Mouse (Mus musculus) hindbrain, embryonic 11.5 days (tissue): Measurements from ENCODE around the gene Tatdn3. TPM values are rescaled to one million over a fixed set of nuclear protein-coding genes. Genes with fewer than 3 reads are reported as not detected.

Experiments
- ATAC-seq: fragments of 200-750 bp; cut with Nextera tagmentation; 2 replicates; pipeline ENCODE4 v1.8.0; 2017; ENCODE audit warnings: mild to moderate bottlenecking, moderate TSS enrichment, moderate library complexity; ENCODE audit not compliant: low FRiP score
- DNase-seq: peaks from one replicate; pipeline ENCODE4 v3.0.0-alpha.2; 2015; ENCODE audit warnings: low spot score
- H3K27ac ChIP-seq: fragments of 300-500 bp; sonication (generic); 2 replicates; pipeline ENCODE4 v1.5.1; 2014; ENCODE audit warnings: mild to moderate bottlenecking, low read depth, low read length
- H3K27me3 ChIP-seq: fragments of 300-500 bp; sonication (generic); 2 replicates; pipeline ENCODE4 v1.6.1; 2014; ENCODE audit warnings: mild to moderate bottlenecking, low read length, moderate library complexity, mixed read lengths; ENCODE audit not compliant: control insufficient read depth, insufficient read depth
- H3K36me3 ChIP-seq: fragments of 300-500 bp; sonication (generic); 2 replicates; pipeline ENCODE4 v1.6.1; 2014; ENCODE audit warnings: mild to moderate bottlenecking, low read length, moderate library complexity, mixed read lengths; ENCODE audit not compliant: control insufficient read depth, insufficient read depth
- H3K4me1 ChIP-seq: fragments of 300-500 bp; sonication (generic); replicated peaks from 2 replicates; pipeline ENCODE4 v1.6.1; 2014; ENCODE audit warnings: low read length, mixed read lengths; ENCODE audit not compliant: control insufficient read depth, insufficient read depth
- H3K4me2 ChIP-seq: fragments of 300-500 bp; sonication (generic); replicated peaks from 2 replicates; pipeline ENCODE4 v1.6.1; 2014; ENCODE audit warnings: mild to moderate bottlenecking, low read depth, low read length
- H3K4me3 ChIP-seq: fragments of 300-500 bp; sonication (generic); 2 replicates; pipeline ENCODE4 v1.5.1; 2014; ENCODE audit warnings: low read depth, low read length
- H3K9ac ChIP-seq: fragments of 300-500 bp; sonication (generic); 2 replicates; pipeline ENCODE4 v1.6.1; 2014; ENCODE audit warnings: low read depth, low read length
- H3K9me3 ChIP-seq: fragments of 300-500 bp; sonication (generic); 2 replicates; pipeline ENCODE4 v1.6.1; 2016; ENCODE audit warnings: low read length; ENCODE audit not compliant: control insufficient read depth
- WGBS: fragments of 180-500 bp; shearing (Covaris S2); extraction: QIAGEN DNeasy Blood & Tissue Kit; methylation state at CpG from one replicate; pipeline ENCODE4 v1.1.7; 2014; 5-methylcytosine and 5-hydroxymethylcytosine counted together
- polyA plus RNA-seq: library from polyadenylated mRNA; unstranded; fragments of >200 nt; fragmentation: Nextera tagmentation; extraction: Ambion mirVana; gene quantifications from 2 replicates; pipeline ENCODE4 v1.2.1, GENCODE M21; 2014

The Tatdn3 gene
- polyA plus RNA-seq, 1 experiment from 2014 or later, result 12.7 TPM

DNA sequence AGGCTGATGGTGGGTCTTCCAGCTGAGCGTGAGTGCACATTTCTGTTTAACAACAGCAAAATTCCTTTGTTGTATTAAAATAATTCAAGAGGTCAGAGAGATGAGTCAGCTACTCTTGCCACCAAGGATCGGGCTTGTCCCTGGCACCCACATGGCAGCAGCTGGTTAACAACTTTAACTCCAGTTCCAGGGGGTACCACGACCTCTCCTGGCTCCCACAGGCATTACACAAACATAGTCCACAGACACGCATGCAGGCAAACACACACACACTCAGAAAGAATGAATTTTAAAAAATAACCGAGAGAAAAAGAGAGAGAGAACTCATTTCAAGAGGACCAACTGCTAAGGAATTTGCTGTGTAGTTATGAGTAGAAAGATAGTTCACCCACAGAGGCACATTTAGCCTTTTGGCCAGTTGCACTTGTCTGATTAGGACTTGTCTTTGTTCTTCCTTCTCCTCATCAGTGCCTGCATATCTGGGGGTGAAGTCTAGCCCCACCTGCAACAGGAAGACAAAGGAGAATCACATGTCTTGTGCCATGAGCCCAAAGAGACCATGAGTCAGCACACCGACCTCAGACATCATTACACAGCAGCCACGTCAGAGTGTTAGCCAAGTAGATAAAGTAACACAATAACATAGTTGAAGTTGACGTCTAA, 7.7 kb downstream of the Tatdn3 start:
- no peak for ATAC-seq
- WGBS, result 79% methylated on average over 8 of the region's 8 CpGs
- Histone ChIP-seq H3K9ac (no peak overlapping the region), H3K27ac (no peak overlapping the region), H3K36me3 (no peaks in the 10 kb centered on the region), H3K4me1 (no peaks in the 10 kb centered on the region), H3K27me3 (no peaks in the 10 kb centered on the region), H3K4me2 (no peak overlapping the region), H3K9me3 (no peaks in the 10 kb centered on the region), H3K4me3 (no peak overlapping the region)
- no peak for DNase-seq

DNA sequence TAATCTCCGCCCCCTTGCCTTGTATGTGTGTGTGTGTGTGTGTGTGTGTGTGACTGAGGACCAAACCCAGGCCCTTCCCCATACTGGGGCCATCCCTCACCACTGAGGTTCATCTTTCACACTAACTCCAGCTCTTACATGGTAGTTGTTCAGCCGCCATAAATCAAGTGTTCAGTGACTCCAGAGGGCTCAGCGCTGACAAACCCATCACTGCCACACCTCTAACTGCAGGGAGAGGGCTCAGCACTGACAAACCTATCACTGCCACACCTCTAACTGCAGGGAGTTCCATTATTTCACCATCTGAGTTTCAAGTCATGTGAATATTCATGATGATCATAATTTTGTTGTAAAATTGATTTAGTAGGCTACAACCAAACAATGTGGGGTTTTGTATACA, 9.2 kb downstream of the Tatdn3 start:
- Histone ChIP-seq H3K36me3 (no peaks in the 10 kb centered on the region), H3K9ac (no peak overlapping the region), H3K9me3 (no peaks in the 10 kb centered on the region), H3K4me1 (no peaks in the 10 kb centered on the region), H3K27ac (no peak overlapping the region), H3K27me3 (no peaks in the 10 kb centered on the region), H3K4me3 (no peak overlapping the region), H3K4me2 (no peak overlapping the region)
- WGBS, result 84% methylated on average over 3 of the region's 3 CpGs
- ATAC-seq (no peak), DNase-seq (no peak)

DNA sequence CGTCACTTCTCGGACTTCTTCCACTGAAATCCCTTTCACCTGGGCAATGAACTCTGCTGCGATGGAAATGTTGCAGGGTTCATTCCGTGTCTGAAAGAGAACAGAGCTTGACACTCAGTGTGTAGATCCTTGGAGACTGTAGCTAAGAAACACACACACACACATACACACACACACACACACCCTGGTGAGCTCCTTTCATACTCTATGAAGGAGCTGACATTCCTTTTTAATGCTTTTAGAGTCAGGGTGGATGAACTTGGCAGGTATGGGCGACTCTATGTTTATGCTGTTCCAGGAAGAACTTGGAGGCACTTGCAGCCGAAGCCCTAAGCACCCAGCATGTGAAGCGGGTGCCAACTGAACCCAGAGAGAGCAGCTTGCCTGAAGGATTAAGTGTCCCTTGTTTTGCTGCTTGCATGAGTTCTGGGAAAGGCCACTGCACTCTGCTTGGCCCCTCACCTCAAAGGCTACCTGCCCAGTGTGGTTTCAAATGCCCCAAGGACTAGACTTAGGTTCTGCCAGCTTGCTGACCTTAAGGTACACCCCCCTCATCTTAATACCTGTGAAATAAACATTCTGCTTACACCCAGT, 16.4 kb downstream of the Tatdn3 start:
- Histone ChIP-seq H3K9ac (no peak overlapping the region), H3K27ac (no peak overlapping the region), H3K4me3 (no peak overlapping the region), H3K4me1 (no peaks in the 10 kb centered on the region), H3K4me2 (no peak overlapping the region), H3K9me3 (no peaks in the 10 kb centered on the region), H3K36me3 (no peaks in the 10 kb centered on the region), H3K27me3 (no peaks in the 10 kb centered on the region)
- 70% methylated on average over 7 of the region's 7 CpGs for whole genome bisulfite sequencing
- DNase-seq, result no peak
- ATAC-seq, result no peak

DNA sequence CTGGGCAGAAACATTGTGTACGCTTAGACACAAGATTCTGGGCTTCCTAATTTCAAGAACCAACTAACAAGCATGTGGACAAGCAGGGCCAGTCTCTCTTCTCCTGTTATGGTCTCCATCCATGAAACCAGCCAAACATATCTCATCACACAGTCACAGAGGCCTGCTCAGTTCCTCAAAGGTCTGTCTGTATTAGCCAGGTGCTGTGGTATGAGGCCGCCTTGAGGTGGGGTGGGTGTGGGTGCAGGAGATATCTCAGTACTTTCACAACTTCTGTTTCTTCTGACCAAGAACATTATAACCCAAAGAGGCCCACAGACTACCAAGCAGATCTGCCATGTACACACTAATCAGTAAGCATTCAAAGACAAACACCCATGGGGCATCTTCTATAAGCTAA, 17.5 kb downstream of the Tatdn3 start:
- 84% methylated on average over 2 of the region's 2 CpGs for WGBS
- Histone ChIP-seq H3K9me3 (no peaks in the 10 kb centered on the region), H3K4me1 (no peaks in the 10 kb centered on the region), H3K27me3 (no peaks in the 10 kb centered on the region), H3K4me3 (no peak overlapping the region), H3K36me3 (no peaks in the 10 kb centered on the region), H3K4me2 (no peak overlapping the region), H3K9ac (no peak overlapping the region), H3K27ac (no peak overlapping the region)
- DNase-seq (no peak), ATAC-seq (no peak)

DNA sequence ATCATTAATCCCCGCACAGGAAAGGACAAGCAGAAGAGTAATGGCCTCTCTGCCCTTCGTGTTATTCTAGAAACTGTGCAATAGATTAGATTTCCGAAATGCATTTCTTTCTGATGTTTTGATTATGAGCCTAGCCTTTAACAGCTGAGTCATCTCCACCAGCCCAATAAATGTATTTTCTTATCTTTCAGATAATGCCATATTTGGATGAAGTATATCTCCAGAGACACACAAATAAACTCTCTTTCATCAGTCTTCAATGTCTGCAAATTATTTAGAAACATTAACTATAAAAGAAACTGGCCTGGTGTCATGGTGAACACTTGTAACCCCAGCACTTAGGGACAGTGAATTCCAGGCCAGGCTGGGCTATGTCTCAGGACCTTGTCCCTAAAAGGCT, 20.0 kb downstream of the Tatdn3 start:
- ATAC-seq (no peak), DNase-seq (no peak)
- no peaks in the 10 kb centered on the region for H3K36me3 ChIP-seq
- H3K27me3 ChIP-seq, result no peaks in the 10 kb centered on the region
- 91% methylated on average over 3 of the region's 3 CpGs for WGBS
- H3K4me2 ChIP-seq, result no peak overlapping the region
- H3K9ac ChIP-seq, result no peak overlapping the region
- no peak overlapping the region for H3K27ac ChIP-seq
- no peak overlapping the region for H3K4me3 ChIP-seq
- no peaks in the 10 kb centered on the region for H3K4me1 ChIP-seq
- H3K9me3 ChIP-seq, result no peaks in the 10 kb centered on the region

DNA sequence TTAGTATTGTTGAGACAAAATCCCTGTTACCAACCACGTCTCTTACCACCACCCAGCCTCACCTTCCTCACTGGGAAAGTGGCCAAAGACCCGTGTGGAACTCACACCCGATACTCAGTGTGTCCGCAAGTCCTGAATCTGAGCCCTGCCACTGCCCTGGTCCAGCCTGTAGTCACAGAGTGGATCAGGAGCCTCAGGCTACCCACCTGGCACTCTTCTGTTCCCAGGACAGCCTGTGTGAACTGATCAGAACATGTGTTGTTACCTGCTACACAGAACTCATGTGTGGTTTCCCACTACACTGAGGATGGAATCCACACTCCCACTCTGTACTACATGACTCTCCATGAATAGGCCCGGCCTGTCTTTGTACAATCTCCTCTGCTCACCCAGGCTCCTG, 20.6 kb downstream of the Tatdn3 start:
- H3K27me3 ChIP-seq, result no peaks in the 10 kb centered on the region
- ATAC-seq, result no peak
- 83% methylated on average over 5 of the region's 5 CpGs for WGBS
- H3K4me1 ChIP-seq, result no peaks in the 10 kb centered on the region
- H3K9ac ChIP-seq, result no peak overlapping the region
- no peak overlapping the region for H3K4me3 ChIP-seq
- no peak for DNase-seq
- H3K36me3 ChIP-seq, result no peaks in the 10 kb centered on the region
- H3K9me3 ChIP-seq, result no peaks in the 10 kb centered on the region
- H3K27ac ChIP-seq, result no peak overlapping the region
- H3K4me2 ChIP-seq, result no peak overlapping the region

DNA sequence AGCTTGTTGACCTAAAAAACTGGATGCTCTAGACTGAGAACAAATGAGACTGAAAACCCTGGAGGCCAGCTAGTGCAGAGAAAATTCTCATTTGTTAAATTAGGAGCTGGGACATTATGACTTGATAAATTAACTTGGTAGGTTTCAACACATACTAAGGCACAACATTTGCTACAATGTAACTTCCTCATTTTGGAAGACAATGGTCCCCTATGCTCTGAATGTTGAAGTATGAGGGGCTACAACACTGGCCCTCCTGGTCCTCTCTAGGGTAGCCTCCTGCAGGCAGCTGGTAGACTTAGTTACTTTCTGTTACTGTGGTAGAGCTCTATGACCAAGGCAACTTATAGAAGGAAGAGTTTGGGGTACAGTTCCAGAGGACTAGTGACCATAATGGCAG, 21.4 kb downstream of the Tatdn3 start:
- Histone ChIP-seq H3K9me3 (no peaks in the 10 kb centered on the region), H3K36me3 (no peaks in the 10 kb centered on the region), H3K4me1 (no peaks in the 10 kb centered on the region), H3K4me2 (no peak overlapping the region), H3K27ac (no peak overlapping the region), H3K27me3 (no peaks in the 10 kb centered on the region), H3K4me3 (no peak overlapping the region), H3K9ac (no peak overlapping the region)
- DNase-seq, result no peak
- no peak for ATAC-seq

DNA sequence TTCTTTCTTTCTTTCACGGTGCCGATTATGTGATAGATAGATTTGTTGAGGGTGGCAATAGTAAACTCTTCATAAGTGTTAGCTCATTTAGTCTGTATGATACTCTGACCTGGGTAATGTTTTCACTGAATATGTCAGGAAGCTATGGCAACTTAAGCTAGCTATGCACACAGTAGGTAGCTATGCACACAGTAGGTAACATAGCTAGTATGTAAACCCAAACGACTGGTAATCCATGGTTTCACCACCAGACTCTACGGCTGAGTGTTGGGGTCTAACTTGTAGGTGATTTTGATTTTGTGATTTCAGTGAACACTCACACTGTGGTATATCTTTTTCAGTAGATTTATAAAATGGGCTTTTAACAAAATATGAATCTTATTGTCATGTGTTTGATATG, 24.7 kb downstream of the Tatdn3 start:
- Histone ChIP-seq H3K4me2 (no peak overlapping the region), H3K9me3 (no peaks in the 10 kb centered on the region), H3K4me3 (no peak overlapping the region), H3K36me3 (no peaks in the 10 kb centered on the region), H3K4me1 (no peaks in the 10 kb centered on the region), H3K9ac (no peak overlapping the region), H3K27me3 (no peaks in the 10 kb centered on the region), H3K27ac (no peak overlapping the region)
- DNase-seq, result no peak
- ATAC-seq, result no peak
- WGBS, result 92% methylated on average over 4 of the region's 4 CpGs

DNA sequence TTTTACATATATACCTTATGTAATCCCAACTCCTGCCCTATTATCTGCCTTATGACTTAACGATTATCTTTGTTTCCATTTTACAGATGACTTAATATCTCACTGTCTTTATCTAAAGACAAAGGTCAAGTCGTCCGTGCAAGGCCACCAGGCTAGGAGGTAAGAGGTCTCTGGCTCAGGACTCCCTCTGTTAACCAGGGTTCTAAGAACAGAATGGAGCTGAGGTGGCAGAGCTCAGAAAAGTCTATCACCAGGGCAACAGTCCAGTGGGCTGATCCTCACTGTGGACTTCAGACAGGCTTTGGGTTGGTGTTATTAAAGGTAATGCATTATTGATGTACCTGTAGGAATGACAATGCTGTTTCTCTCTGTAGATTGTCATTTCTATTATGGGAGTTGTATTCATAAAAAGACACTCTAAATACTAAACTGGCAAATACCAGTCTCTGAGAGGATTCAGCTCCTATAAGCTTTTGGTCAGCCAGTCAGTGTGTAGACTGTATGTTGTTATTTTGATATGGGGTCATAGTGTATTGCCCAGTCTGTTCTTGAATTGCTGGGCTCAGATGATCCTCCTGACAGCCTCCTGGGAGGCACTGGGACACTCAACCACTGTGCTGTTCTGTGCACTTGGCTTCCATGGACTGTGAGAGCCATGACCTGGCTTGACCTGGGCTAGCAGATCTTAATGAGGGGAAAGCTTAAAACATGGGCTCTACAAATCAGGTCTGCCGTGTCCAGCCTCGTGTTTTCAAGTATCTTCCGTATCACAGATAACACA, 26.0 kb downstream of the Tatdn3 start, which contains the start of gene Spata45:
Gene Spata45, plus strand, starts transcription at position 86 of the 781 bp plus-strand sequence.
- WGBS, result 79% methylated on average over 6 of the region's 6 CpGs
- H3K9me3 ChIP-seq, result no peaks in the 10 kb centered on the region
- DNase-seq (no peak), ATAC-seq (no peak)
- no peaks in the 10 kb centered on the region for H3K36me3 ChIP-seq
- no peak within 1 kb of the TSS for H3K4me3 ChIP-seq
- no peak within 1 kb of the TSS for H3K4me2 ChIP-seq
- H3K4me1 ChIP-seq, result no peaks in the 10 kb centered on the region
- no peaks in the 10 kb centered on the region for H3K27me3 ChIP-seq
- H3K27ac ChIP-seq, result no peak within 1 kb of the TSS
- no peak within 1 kb of the TSS for H3K9ac ChIP-seq
